Mouse (Mus musculus) forebrain, embryonic 12.5 days (tissue): ENCODE data around the gene Olfr430. TPM values are rescaled to one million over a fixed set of nuclear protein-coding genes. Genes with fewer than 3 reads are reported as not detected.
"Not testable (repeated sequence)": the region's sequence is repeated elsewhere in the genome, so short reads cannot be mapped to it uniquely, and the experiment has no call there.

Experiments used
- ATAC-seq: fragments of 200-750 bp; cut with Nextera tagmentation; 2 replicates; pipeline ENCODE4 v1.8.0; 2017; ENCODE audit warnings: moderate TSS enrichment; ENCODE audit not compliant: low FRiP score
- H3K27ac ChIP-seq: fragments of 300-500 bp; sonication (generic); 2 replicates; pipeline ENCODE4 v1.5.1; 2016; ENCODE audit warnings: mild to moderate bottlenecking
- H3K27me3 ChIP-seq: fragments of 300-500 bp; sonication (generic); 2 replicates; pipeline ENCODE4 v1.6.1; 2016; ENCODE audit warnings: mild to moderate bottlenecking
- H3K36me3 ChIP-seq: fragments of 300-500 bp; sonication (generic); replicated peaks from 2 replicates; pipeline ENCODE4 v1.6.1; 2016; ENCODE audit warnings: mild to moderate bottlenecking
- H3K4me1 ChIP-seq: fragments of 300-500 bp; sonication (generic); 2 replicates; pipeline ENCODE4 v1.6.1; 2016
- H3K4me2 ChIP-seq: fragments of 300-500 bp; sonication (generic); 2 replicates; pipeline ENCODE4 v1.6.1; 2016; ENCODE audit warnings: mild to moderate bottlenecking, moderate library complexity
- H3K4me3 ChIP-seq: fragments of 300-500 bp; sonication (generic); replicated peaks from 2 replicates; pipeline ENCODE4 v1.5.1; 2016; ENCODE audit warnings: mild to moderate bottlenecking
- H3K9ac ChIP-seq: fragments of 300-500 bp; sonication (generic); 2 replicates; pipeline ENCODE4 v1.6.1; 2016; ENCODE audit warnings: mild to moderate bottlenecking
- H3K9me3 ChIP-seq: fragments of 300-500 bp; sonication (generic); 2 replicates; pipeline ENCODE4 v1.6.1; 2016
- WGBS: fragments of 180-500 bp; shearing (Covaris S2); methylation state at CpG from one replicate; pipeline ENCODE4 v1.1.7; 2016; 5-methylcytosine and 5-hydroxymethylcytosine counted together
- polyA plus RNA-seq: library from polyadenylated mRNA; unstranded; fragments of >200 nt; fragmentation: Nextera tagmentation; extraction: Ambion mirVana; gene quantifications from 2 replicates; pipeline ENCODE4 v1.2.1, GENCODE M21; 2016

The Olfr430 gene
- polyA plus RNA-seq = 0.21 TPM in 1 of 2 replicates, not detected in the other

DNA sequence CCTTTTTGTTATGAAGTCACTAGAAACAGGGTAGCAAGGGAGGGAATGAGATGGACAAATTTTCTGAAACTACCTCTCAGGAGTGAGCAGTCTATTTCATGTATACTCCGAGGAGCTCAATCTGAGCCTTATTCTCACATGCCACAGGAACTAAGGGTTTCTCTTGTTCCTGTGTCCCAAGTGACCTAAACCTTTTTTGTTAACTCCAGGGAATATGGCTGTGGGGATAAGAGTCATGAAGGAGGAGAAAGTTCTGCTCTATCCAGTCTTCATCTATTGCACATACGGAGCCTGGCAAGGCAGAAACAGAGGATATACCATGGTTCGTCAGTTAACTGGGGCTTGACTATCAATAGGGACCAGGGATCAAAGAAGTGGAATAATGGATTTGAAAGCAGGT lies at the start of gene Olfr430:
Gene Olfr430, plus strand, starts transcription at position 301 of the 400 bp plus-strand sequence.
- Histone ChIP-seq H3K4me2 (no peak within 1 kb of the TSS), H3K36me3 (no peaks in the 10 kb centered on the region), H3K27me3 (no peaks in the 10 kb centered on the region), H3K27ac (no peak within 1 kb of the TSS), H3K9ac (no peak within 1 kb of the TSS), H3K4me3 (no peak within 1 kb of the TSS), H3K4me1 (no peaks in the 10 kb centered on the region), H3K9me3 (no peaks in the 10 kb centered on the region)
- 90% methylated on average over 3 of the region's 3 CpGs for WGBS
- no peak for ATAC-seq

- Histone ChIP-seq H3K4me2 (no peak within 1 kb of the TSS), H3K4me1 (no peaks in the 10 kb centered on the region), H3K27ac (no peak within 1 kb of the TSS), H3K4me3 (no peak within 1 kb of the TSS), H3K27me3 (no peaks in the 10 kb centered on the region), H3K9me3 (no peaks in the 10 kb centered on the region), H3K36me3 (no peaks in the 10 kb centered on the region), H3K9ac (no peak within 1 kb of the TSS)
- 61% methylated on average over 1 of the region's 1 CpGs for WGBS
- ATAC-seq = no peak
These were observed 34.7 kb upstream of the Olfr430 start, which contains the start of gene Ifi205 for GRCm38 (mm10) chr1:174031698-174032097. Gene Ifi205, minus strand, starts transcription at chr1:174031810.

- ATAC-seq = no peak
- Histone ChIP-seq H3K9ac (no peak overlapping the region), H3K4me2 (no peak overlapping the region), H3K9me3 (no peaks in the 10 kb centered on the region), H3K27ac (no peak overlapping the region), H3K27me3 (no peaks in the 10 kb centered on the region), H3K4me3 (no peak overlapping the region), H3K36me3 (no peaks in the 10 kb centered on the region), H3K4me1 (no peaks in the 10 kb centered on the region)
- WGBS = 33% methylated on average over 4 of the region's 4 CpGs
These were observed 30.6 kb upstream of the Olfr430 start for GRCm38 (mm10) chr1:174035841-174036240.

- ATAC-seq = no peak
These were observed 27.9 kb upstream of the Olfr430 start for GRCm38 (mm10) chr1:174038480-174038879.

DNA sequence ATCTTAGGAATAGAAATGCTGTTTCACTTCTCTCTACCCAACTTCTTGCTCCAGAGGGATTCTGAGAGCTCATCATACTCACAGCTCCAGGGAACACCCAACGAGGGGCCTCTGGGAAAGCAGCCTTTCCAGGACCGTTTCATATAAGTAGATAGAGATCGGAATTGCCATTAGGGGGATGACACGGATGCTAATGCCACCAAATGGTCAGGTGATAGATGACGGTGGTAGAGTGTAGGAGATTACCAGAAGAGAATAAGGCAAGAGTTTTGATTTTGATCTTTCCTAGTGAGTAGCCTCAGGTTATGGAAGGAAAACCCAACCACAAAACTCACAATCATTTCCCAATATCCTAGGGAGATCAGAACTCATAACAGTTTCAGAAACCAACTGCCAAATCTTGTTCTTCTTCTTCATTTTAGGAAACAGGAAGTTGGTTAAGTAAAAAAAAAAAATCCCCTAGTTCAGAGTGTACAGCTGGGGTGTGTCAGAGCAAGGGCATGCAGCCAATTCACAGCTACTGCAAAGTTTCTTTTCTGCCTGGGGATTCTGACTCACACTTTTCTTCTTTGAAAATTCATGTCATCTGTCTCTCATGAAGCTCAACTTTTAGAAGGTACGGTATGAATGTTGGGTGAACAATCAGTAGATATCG lies 25.8 kb upstream of the Olfr430 start, which contains the start of gene Olfr433:
Gene Olfr433, plus strand, starts transcription at position 183 of the 655 bp plus-strand sequence.
- whole genome bisulfite sequencing = 94% methylated on average over 7 of the region's 7 CpGs
- Histone ChIP-seq H3K9ac (no peak within 1 kb of the TSS), H3K9me3 (no peaks in the 10 kb centered on the region), H3K4me1 (no peaks in the 10 kb centered on the region), H3K36me3 (no peaks in the 10 kb centered on the region), H3K4me2 (no peak within 1 kb of the TSS), H3K27me3 (no peaks in the 10 kb centered on the region), H3K4me3 (no peak within 1 kb of the TSS), H3K27ac (no peak within 1 kb of the TSS)
- no peak for ATAC-seq

More at GRCm38 (mm10) chr1:174038480-174038879, 27.9 kb upstream of the Olfr430 start:
- no peak overlapping the region for H3K4me2 ChIP-seq
- no peak overlapping the region for H3K4me3 ChIP-seq
- H3K27ac ChIP-seq = no peak overlapping the region
- no peaks in the 10 kb centered on the region for H3K27me3 ChIP-seq
- WGBS = 92% methylated on average over 3 of the region's 3 CpGs
- H3K9me3 ChIP-seq = no peaks in the 10 kb centered on the region
- H3K36me3 ChIP-seq = no peaks in the 10 kb centered on the region
- no peak overlapping the region for H3K9ac ChIP-seq
- no peaks in the 10 kb centered on the region for H3K4me1 ChIP-seq

DNA sequence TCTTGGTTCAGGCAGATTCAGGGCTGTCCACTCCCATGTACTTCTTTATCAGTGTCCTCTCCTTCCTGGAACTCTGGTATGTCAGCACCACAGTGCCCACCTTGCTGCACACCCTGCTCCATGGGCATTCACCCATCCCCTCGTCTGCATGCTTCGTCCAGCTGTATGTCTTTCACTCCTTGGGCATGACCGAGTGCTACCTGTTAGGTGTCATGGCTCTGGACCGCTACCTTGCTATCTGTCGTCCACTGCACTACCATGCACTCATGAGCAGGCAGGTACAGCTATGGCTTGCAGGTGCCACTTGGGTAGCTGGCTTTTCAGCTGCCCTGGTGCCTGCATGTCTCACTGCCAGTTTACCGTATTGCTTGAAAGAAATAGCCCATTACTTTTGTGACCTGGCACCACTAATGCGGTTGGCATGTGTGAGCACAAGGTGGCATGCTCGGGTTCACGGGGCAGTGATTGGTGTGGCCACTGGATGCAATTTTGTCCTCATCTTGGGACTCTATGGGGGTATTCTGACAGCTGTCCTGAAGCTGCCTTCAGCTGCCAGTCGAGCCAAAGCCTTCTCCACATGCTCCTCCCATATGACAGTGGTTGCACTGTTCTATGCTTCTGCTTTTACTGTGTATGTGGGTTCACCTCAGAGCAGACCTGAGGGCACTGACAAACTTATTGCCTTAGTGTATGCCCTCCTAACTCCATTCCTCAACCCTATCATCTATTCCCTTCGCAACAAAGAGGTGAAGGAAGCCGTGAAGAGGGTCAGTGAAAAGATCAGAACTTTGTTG lies 24.1 kb upstream of the Olfr430 start:
- ATAC-seq, H3K27ac ChIP-seq, H3K36me3 ChIP-seq, H3K9ac ChIP-seq, H3K9me3 ChIP-seq, H3K27me3 ChIP-seq, H3K4me1 ChIP-seq, H3K4me2 ChIP-seq, H3K4me3 ChIP-seq: not testable (repeated sequence)
- WGBS = 88% methylated on average over 12 of the region's 12 CpGs

- Histone ChIP-seq H3K9ac (no peak overlapping the region), H3K4me1 (no peaks in the 10 kb centered on the region), H3K9me3 (no peaks in the 10 kb centered on the region), H3K4me3 (no peak overlapping the region), H3K4me2 (no peak overlapping the region), H3K27me3 (no peaks in the 10 kb centered on the region), H3K27ac (no peak overlapping the region), H3K36me3 (no peaks in the 10 kb centered on the region)
- ATAC-seq = no peak
- 75% methylated on average over 2 of the region's 2 CpGs for WGBS
These were observed 22.0 kb upstream of the Olfr430 start for GRCm38 (mm10) chr1:174044431-174044830.

GRCm38 (mm10) chr1:174048227-174048626 lies 18.2 kb upstream of the Olfr430 start:
- H3K9ac ChIP-seq, H3K27ac ChIP-seq, H3K4me2 ChIP-seq, H3K4me1 ChIP-seq, H3K9me3 ChIP-seq, H3K4me3 ChIP-seq, H3K27me3 ChIP-seq, ATAC-seq, H3K36me3 ChIP-seq: not testable (repeated sequence)
- 91% methylated on average over 6 of the region's 6 CpGs for WGBS

GRCm38 (mm10) chr1:174048893-174049292 lies 17.5 kb upstream of the Olfr430 start, which contains the start of gene Olfr432:
Gene Olfr432, plus strand, starts transcription at chr1:174049205.
- H3K27me3 ChIP-seq = no peaks in the 10 kb centered on the region
- WGBS = 81% methylated on average over 2 of the region's 2 CpGs

DNA sequence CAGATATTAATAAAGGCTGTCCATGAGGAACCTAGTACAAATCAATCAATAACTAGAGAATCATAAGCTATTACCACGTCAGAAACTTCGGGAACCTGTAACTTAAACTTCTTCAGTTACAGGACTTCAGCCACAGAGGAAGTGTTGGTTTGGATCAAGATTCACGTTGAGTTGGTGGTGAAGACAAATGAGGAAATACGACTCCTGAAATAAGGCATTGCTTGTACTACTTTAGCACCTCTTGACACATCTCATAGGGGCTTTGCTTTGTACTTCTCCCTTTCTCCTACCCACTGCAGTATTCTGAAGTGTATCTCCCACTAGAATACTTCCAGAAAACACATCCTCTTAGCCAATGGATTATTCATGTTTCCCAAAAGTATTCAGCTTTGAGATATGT lies 17.0 kb upstream of the Olfr430 start:
- not testable (repeated sequence) for H3K9ac ChIP-seq, H3K4me3 ChIP-seq, H3K27me3 ChIP-seq, H3K36me3 ChIP-seq, ATAC-seq, H3K9me3 ChIP-seq, H3K4me1 ChIP-seq, H3K4me2 ChIP-seq, H3K27ac ChIP-seq
- 82% methylated on average over 4 of the region's 4 CpGs for WGBS

More at GRCm38 (mm10) chr1:174048893-174049292, 17.5 kb upstream of the Olfr430 start, which contains the start of gene Olfr432:
- H3K4me2 ChIP-seq = no peak within 1 kb of the TSS
- no peak for ATAC-seq
- no peak within 1 kb of the TSS for H3K4me3 ChIP-seq
- no peaks in the 10 kb centered on the region for H3K9me3 ChIP-seq
- H3K9ac ChIP-seq = no peak within 1 kb of the TSS
- H3K4me1 ChIP-seq = no peaks in the 10 kb centered on the region
- H3K27ac ChIP-seq = no peak within 1 kb of the TSS
- H3K36me3 ChIP-seq = no peaks in the 10 kb centered on the region

DNA sequence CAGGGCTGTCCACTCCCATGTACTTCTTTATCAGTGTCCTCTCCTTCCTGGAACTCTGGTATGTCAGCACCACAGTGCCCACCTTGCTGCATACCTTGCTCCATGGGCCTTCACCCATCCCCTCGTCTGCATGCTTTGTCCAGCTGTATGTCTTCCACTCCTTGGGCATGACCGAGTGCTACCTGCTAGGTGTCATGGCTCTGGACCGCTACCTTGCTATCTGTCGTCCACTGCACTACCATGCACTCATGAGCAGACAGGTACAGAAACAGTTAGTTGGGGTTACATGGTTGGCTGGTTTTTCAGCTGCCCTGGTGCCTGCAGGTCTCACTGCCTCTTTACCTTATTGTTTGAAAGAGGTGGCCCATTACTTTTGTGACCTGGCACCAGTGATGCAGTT lies 15.9 kb upstream of the Olfr430 start:
- H3K9ac ChIP-seq = no peak overlapping the region
- 87% methylated on average over 4 of the region's 4 CpGs for WGBS
- H3K27me3 ChIP-seq = no peaks in the 10 kb centered on the region
- no peaks in the 10 kb centered on the region for H3K4me1 ChIP-seq
- H3K4me3 ChIP-seq = no peak overlapping the region
- ATAC-seq = no peak
- H3K9me3 ChIP-seq = no peaks in the 10 kb centered on the region
- no peak overlapping the region for H3K27ac ChIP-seq
- no peaks in the 10 kb centered on the region for H3K36me3 ChIP-seq
- no peak overlapping the region for H3K4me2 ChIP-seq

- WGBS = 88% methylated on average over 4 of the region's 4 CpGs
- Histone ChIP-seq H3K4me1 (no peaks in the 10 kb centered on the region), H3K9me3 (no peaks in the 10 kb centered on the region), H3K27me3 (no peaks in the 10 kb centered on the region), H3K4me2 (no peak overlapping the region), H3K27ac (no peak overlapping the region), H3K9ac (no peak overlapping the region), H3K36me3 (no peaks in the 10 kb centered on the region), H3K4me3 (no peak overlapping the region)
- ATAC-seq = no peak
These were observed 14.9 kb upstream of the Olfr430 start for GRCm38 (mm10) chr1:174051515-174051914.
